Mouse (Mus musculus): ENCODE data around the gene Prdm16. TPM values are rescaled to one million over a fixed set of nuclear protein-coding genes. Genes with fewer than 3 reads are reported as not detected.

Gene Prdm16
- total RNA-seq, 1 experiment, result 3.1 TPM

DNA sequence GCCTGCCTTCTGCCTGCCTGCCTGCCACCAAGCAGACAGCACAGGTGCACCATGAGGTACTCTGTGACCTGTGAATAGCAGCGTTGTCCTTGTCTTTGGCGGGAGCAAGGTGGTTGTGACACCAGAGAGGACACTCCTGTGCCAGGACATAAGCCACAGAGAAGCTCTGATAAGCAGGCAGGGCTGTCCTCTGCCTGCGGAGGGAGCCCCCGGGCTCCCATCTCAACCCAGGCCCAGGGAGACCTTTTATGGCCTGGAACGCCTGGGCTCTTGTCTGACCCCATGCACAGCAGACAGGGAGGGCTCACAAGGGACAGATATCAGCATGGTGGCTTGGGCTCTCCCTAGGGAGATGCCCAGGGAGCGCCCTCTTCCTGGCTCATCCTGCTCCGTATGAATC, 118.7 kb downstream of the Prdm16 start:
- H3K36me3 ChIP-seq (ENCODE audit: control insufficient read depth, insufficient read depth, low read length, poor library complexity, severe bottlenecking), result no peaks in the 10 kb centered on the region
- no peak for TF ChIP-seq ZNF384 (IDR thresholded peaks at IDR 0.05; ENCODE audit: low read depth, low read length)
- no peak for TF ChIP-seq MAFK (IDR thresholded peaks at IDR 0.05; ENCODE audit: insufficient read depth, low read depth, low read length)
- no peak for TF ChIP-seq HCFC1 (IDR thresholded peaks at IDR 0.05; ENCODE audit: borderline replicate concordance, insufficient read depth, low read length)
- no peak for TF ChIP-seq CHD2 (IDR thresholded peaks at IDR 0.05; ENCODE audit: low read depth, low read length)
- TF ChIP-seq ZC3H11A (IDR thresholded peaks at IDR 0.05; ENCODE audit: borderline replicate concordance, low read depth, low read length), result no peak
- no peaks in the 10 kb centered on the region for H3K9me3 ChIP-seq (ENCODE audit: control insufficient read depth, insufficient read depth, low read depth, low read length)
- H3K4me3 ChIP-seq (ENCODE audit: insufficient read depth in 1 of 2, low read depth in 1 of 2, low read length in 2 of 2, poor library complexity in 1 of 2, severe bottlenecking in 1 of 2), result peak overlapping the region in 1 of 2 experiments; percentile 39; a peak in 2 of 4 replicates
- no peaks in the 10 kb centered on the region for H3K4me1 ChIP-seq (ENCODE audit: control insufficient read depth in 2 of 2, insufficient read depth in 2 of 2, low read length in 2 of 2, poor library complexity in 1 of 2)
- no peak overlapping the region; the same call in 1 of the 2 replicates for H3K9ac ChIP-seq (ENCODE audit: insufficient read depth, low read depth, low read length, poor library complexity, severe bottlenecking)
- no peak overlapping the region for H3K27ac ChIP-seq (ENCODE audit: insufficient read depth, low read depth, low read length, poor library complexity, severe bottlenecking)
- DNase-seq (ENCODE audit: low read depth, low spot score), result no peak
- in situ Hi-C loops (cut with MboI; ENCODE audit: low sequenced_read_pairs in 2 of 2, unreplicated experiment in 2 of 2), result no loop called here

DNA sequence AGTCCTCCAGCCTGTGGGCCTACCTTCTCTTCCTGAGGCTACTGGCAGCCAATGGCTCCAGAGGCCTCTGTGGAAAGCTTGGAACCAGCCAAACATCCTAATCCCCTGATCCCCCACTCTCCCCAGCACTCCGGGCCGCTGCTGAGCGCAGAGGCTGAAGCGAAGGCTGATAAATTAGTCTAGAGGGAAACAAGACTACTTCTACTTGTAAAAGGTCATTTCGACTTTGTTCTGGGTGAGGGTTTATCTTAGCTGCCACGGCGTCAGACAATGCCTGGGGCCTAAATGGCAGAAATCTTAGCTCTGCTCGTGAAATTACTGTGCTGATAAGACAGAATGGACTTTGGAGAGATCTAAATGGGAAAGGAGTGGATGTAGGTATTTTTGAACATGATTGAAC, 120.2 kb downstream of the Prdm16 start:
- TF ChIP-seq HCFC1 (IDR thresholded peaks at IDR 0.05; ENCODE audit: borderline replicate concordance, insufficient read depth, low read length), result no peak
- TF ChIP-seq MAFK (IDR thresholded peaks at IDR 0.05; ENCODE audit: insufficient read depth, low read depth, low read length), result no peak
- no peak for TF ChIP-seq CHD2 (IDR thresholded peaks at IDR 0.05; ENCODE audit: low read depth, low read length)
- no peak for TF ChIP-seq ZC3H11A (IDR thresholded peaks at IDR 0.05; ENCODE audit: borderline replicate concordance, low read depth, low read length)
- no peak for TF ChIP-seq ZNF384 (IDR thresholded peaks at IDR 0.05; ENCODE audit: low read depth, low read length)
- Histone ChIP-seq H3K27ac (ENCODE audit: insufficient read depth, low read depth, low read length, poor library complexity, severe bottlenecking) (no peak overlapping the region), H3K36me3 (ENCODE audit: control insufficient read depth, insufficient read depth, low read length, poor library complexity, severe bottlenecking) (no peaks in the 10 kb centered on the region), H3K4me3 (ENCODE audit: insufficient read depth in 1 of 2, low read depth in 1 of 2, low read length in 2 of 2, poor library complexity in 1 of 2, severe bottlenecking in 1 of 2) (no peak overlapping the region), H3K9me3 (ENCODE audit: control insufficient read depth, insufficient read depth, low read depth, low read length) (no peaks in the 10 kb centered on the region), H3K9ac (ENCODE audit: insufficient read depth, low read depth, low read length, poor library complexity, severe bottlenecking) (no peak overlapping the region), H3K4me1 (ENCODE audit: control insufficient read depth in 2 of 2, insufficient read depth in 2 of 2, low read length in 2 of 2, poor library complexity in 1 of 2) (no peaks in the 10 kb centered on the region)
- no peak for DNase-seq (ENCODE audit: low read depth, low spot score)
- in situ Hi-C loops (cut with MboI; ENCODE audit: low sequenced_read_pairs in 2 of 2, unreplicated experiment in 2 of 2), result no loop called here

DNA sequence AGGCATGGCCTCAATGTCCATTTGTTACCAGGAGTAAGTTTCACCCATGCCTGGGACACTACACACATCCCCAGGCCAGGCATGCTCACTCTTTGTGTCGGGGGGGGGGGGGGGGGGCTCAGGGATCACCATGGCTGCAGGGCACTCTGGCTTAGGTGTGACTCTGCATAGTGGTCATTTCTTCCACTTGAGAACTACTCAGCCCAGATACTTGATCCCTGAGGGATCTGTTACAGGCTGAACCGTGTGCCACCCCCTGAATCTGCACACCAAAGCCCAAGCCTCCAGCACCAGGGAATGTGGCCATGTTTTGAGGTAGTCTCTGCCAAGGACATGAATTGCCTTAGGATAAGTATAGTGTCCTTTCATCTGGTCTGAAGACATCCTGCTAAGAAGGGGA, 123.0 kb downstream of the Prdm16 start:
- Histone ChIP-seq H3K9ac (ENCODE audit: insufficient read depth, low read depth, low read length, poor library complexity, severe bottlenecking) (no peak overlapping the region), H3K9me3 (ENCODE audit: control insufficient read depth, insufficient read depth, low read depth, low read length) (no peaks in the 10 kb centered on the region), H3K36me3 (ENCODE audit: control insufficient read depth, insufficient read depth, low read length, poor library complexity, severe bottlenecking) (no peaks in the 10 kb centered on the region), H3K4me1 (ENCODE audit: control insufficient read depth in 2 of 2, insufficient read depth in 2 of 2, low read length in 2 of 2, poor library complexity in 1 of 2) (peaks cover 0 to 3% of the 10 kb centered on the region in 2 experiments; a peak in 1 of 4 replicates), H3K4me3 (ENCODE audit: insufficient read depth in 1 of 2, low read depth in 1 of 2, low read length in 2 of 2, poor library complexity in 1 of 2, severe bottlenecking in 1 of 2) (no peak overlapping the region), H3K27ac (ENCODE audit: insufficient read depth, low read depth, low read length, poor library complexity, severe bottlenecking) (no peak overlapping the region)
- no peak for DNase-seq (ENCODE audit: low read depth, low spot score)
- no peak for TF ChIP-seq CHD2 (IDR thresholded peaks at IDR 0.05; ENCODE audit: low read depth, low read length)
- no peak for TF ChIP-seq MAFK (IDR thresholded peaks at IDR 0.05; ENCODE audit: insufficient read depth, low read depth, low read length)
- TF ChIP-seq ZC3H11A (IDR thresholded peaks at IDR 0.05; ENCODE audit: borderline replicate concordance, low read depth, low read length), result no peak
- no peak for TF ChIP-seq ZNF384 (IDR thresholded peaks at IDR 0.05; ENCODE audit: low read depth, low read length)
- TF ChIP-seq HCFC1 (IDR thresholded peaks at IDR 0.05; ENCODE audit: borderline replicate concordance, insufficient read depth, low read length), result no peak
- in situ Hi-C loops (cut with MboI; ENCODE audit: low sequenced_read_pairs in 2 of 2, unreplicated experiment in 2 of 2), result no loop called here

DNA sequence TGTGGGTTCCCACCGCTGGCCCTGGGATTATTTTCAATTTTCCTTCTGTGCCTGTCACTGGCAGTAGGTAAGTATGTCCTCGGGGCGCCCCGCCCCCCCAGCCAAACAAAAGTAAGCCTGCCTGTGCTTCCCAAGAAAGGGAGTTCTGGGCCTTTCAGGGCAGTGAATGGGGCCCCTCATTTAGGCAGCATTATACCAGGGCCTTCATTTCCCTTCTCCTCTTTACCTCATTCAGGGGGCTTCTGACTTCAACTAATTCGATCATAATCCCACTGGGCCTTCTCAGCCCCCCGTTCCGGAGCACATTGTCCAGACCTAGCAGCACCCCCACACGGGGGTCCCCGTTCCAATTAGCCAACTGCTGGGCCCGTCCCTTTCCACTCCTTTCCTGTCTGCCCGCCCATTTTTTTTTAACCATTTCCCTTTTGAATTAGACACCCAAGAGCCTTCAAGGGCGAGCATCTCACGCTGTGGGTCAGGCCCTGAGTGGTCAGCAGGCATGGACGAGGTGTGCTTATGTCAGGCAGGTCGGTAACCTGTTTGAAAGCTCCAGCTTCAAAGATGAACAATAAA, 124.1 kb downstream of the Prdm16 start:
- Histone ChIP-seq H3K4me3 (ENCODE audit: insufficient read depth in 1 of 2, low read depth in 1 of 2, low read length in 2 of 2, poor library complexity in 1 of 2, severe bottlenecking in 1 of 2) (no peak overlapping the region), H3K9ac (ENCODE audit: insufficient read depth, low read depth, low read length, poor library complexity, severe bottlenecking) (no peak overlapping the region), H3K36me3 (ENCODE audit: control insufficient read depth, insufficient read depth, low read length, poor library complexity, severe bottlenecking) (no peaks in the 10 kb centered on the region), H3K4me1 (ENCODE audit: control insufficient read depth in 2 of 2, insufficient read depth in 2 of 2, low read length in 2 of 2, poor library complexity in 1 of 2) (peaks cover 0 to 5% of the 10 kb centered on the region in 2 experiments; a peak in 1 of 4 replicates), H3K9me3 (ENCODE audit: control insufficient read depth, insufficient read depth, low read depth, low read length) (no peaks in the 10 kb centered on the region), H3K27ac (ENCODE audit: insufficient read depth, low read depth, low read length, poor library complexity, severe bottlenecking) (no peak overlapping the region)
- TF ChIP-seq ZNF384 (IDR thresholded peaks at IDR 0.05; ENCODE audit: low read depth, low read length), result no peak
- no peak for TF ChIP-seq MAFK (IDR thresholded peaks at IDR 0.05; ENCODE audit: insufficient read depth, low read depth, low read length)
- in situ Hi-C loops (cut with MboI; ENCODE audit: low sequenced_read_pairs in 2 of 2, unreplicated experiment in 2 of 2), result no loop called here
- DNase-seq (ENCODE audit: low read depth, low spot score), result no peak

- Histone ChIP-seq H3K36me3 (ENCODE audit: control insufficient read depth, insufficient read depth, low read length, poor library complexity, severe bottlenecking) (no peaks in the 10 kb centered on the region), H3K4me1 (ENCODE audit: control insufficient read depth in 2 of 2, insufficient read depth in 2 of 2, low read length in 2 of 2, poor library complexity in 1 of 2) (peaks cover 0 to 5% of the 10 kb centered on the region in 2 experiments; a peak in 1 of 4 replicates), H3K9me3 (ENCODE audit: control insufficient read depth, insufficient read depth, low read depth, low read length) (no peaks in the 10 kb centered on the region), H3K4me3 (ENCODE audit: insufficient read depth in 1 of 2, low read depth in 1 of 2, low read length in 2 of 2, poor library complexity in 1 of 2, severe bottlenecking in 1 of 2) (no peak overlapping the region), H3K27ac (ENCODE audit: insufficient read depth, low read depth, low read length, poor library complexity, severe bottlenecking) (no peak overlapping the region), H3K9ac (ENCODE audit: insufficient read depth, low read depth, low read length, poor library complexity, severe bottlenecking) (no peak overlapping the region)
- no peak for TF ChIP-seq ZC3H11A (IDR thresholded peaks at IDR 0.05; ENCODE audit: borderline replicate concordance, low read depth, low read length)
- TF ChIP-seq CHD2 (IDR thresholded peaks at IDR 0.05; ENCODE audit: low read depth, low read length), result no peak
- no peak for TF ChIP-seq ZNF384 (IDR thresholded peaks at IDR 0.05; ENCODE audit: low read depth, low read length)
- no peak for DNase-seq (ENCODE audit: low read depth, low spot score)
- in situ Hi-C loops (cut with MboI; ENCODE audit: low sequenced_read_pairs in 2 of 2, unreplicated experiment in 2 of 2), result no loop called here
These were observed 124.9 kb downstream of the Prdm16 start for GRCm38 (mm10) chr4:154511767-154512166.
